8 mouse cellular contexts compared by ENCODE assay signal in genomic region chr19:10059911-10060567, GRCm38 (mm10). TPM values are rescaled to one million over a fixed set of nuclear protein-coding genes. Genes with fewer than 3 reads are reported as not detected.
A peak's percentile ranks its signal among the peaks of the same experiment; 100 is the strongest.
DNase-seq lines count a peak whose midpoint lies in the region; ATAC-seq and TF ChIP-seq lines count a peak whose summit lies in the region.

No protein-coding gene starts in this region.

- DNase-seq in kidney, adult 2 months, result peak; percentile 67
- no peak for DNase-seq in kidney, adult 11 months
- peak; percentile 76 for DNase-seq in NIH3T3 (ENCODE audit: low read depth)
- DNase-seq in embryonic facial prominence, embryonic 14.5 days (ENCODE audit: low spot score), result peak; percentile 64
- DNase-seq in heart, postnatal 36 days, result peak; percentile 49 to 55
- peak; percentile 42 to 67 for DNase-seq in left cerebral cortex, postnatal 25 days (ENCODE audit: low spot score in 2 of 2)
- peak; percentile 86 for DNase-seq in stomach, postnatal 0 days (ENCODE audit: low spot score)

- TF ChIP-seq EP300 in stomach, postnatal 0 days (optimal IDR thresholded peaks at IDR 0.05), result no peak

- no peak overlapping the region for H3K4me2 ChIP-seq in embryonic facial prominence, embryonic 14.5 days (ENCODE audit: low read depth, low read length)
- H3K4me2 ChIP-seq in stomach, postnatal 0 days (replicated peaks; ENCODE audit: low read depth), result peak overlapping the region; percentile 33; the same call in 1 of the 2 replicates

- TF ChIP-seq POLR2A in kidney, adult 2 months (IDR thresholded peaks at IDR 0.05; ENCODE audit: low read depth, low read length), result no peak

- intact Hi-C loops in heart, postnatal 36 days (cut with DNase I), result no loop called here
- intact Hi-C loops in left cerebral cortex, postnatal 25 days (cut with DNase I), result no loop called here

- H3K9me3 ChIP-seq in embryonic facial prominence, embryonic 14.5 days (ENCODE audit: control insufficient read depth, low read length), result no peaks in the 10 kb centered on the region
- H3K9me3 ChIP-seq in stomach, postnatal 0 days (ENCODE audit: control insufficient read depth, low read length), result no peaks in the 10 kb centered on the region

- no peaks in the 10 kb centered on the region; the same call in 1 of the 2 replicates for H3K36me3 ChIP-seq in kidney, adult 2 months (ENCODE audit: control insufficient read depth, insufficient read depth, low read length)
- H3K36me3 ChIP-seq in embryonic facial prominence, embryonic 14.5 days (ENCODE audit: control insufficient read depth, insufficient read depth, low read length), result peaks cover 40% of the 10 kb centered on the region
- H3K36me3 ChIP-seq in stomach, postnatal 0 days (ENCODE audit: control insufficient read depth, insufficient read depth, low read length), result peaks cover 9% of the 10 kb centered on the region

- 51% methylated on average over 10 of the region's 10 CpGs for WGBS in kidney, adult 2 months
- WGBS in embryonic facial prominence, embryonic 14.5 days, result 57% methylated on average over 10 of the region's 10 CpGs
- 30% methylated on average over 10 of the region's 10 CpGs for WGBS in stomach, postnatal 0 days

- no peak overlapping the region for H3K27ac ChIP-seq in kidney, adult 2 months (ENCODE audit: insufficient read depth, low read depth, low read length)
- no peak overlapping the region for H3K27ac ChIP-seq in embryonic facial prominence, embryonic 14.5 days (replicated peaks; ENCODE audit: low read depth, low read length)
- H3K27ac ChIP-seq in stomach, postnatal 0 days (replicated peaks), result peak overlapping the region; percentile 87

- H3K9ac ChIP-seq in embryonic facial prominence, embryonic 14.5 days (ENCODE audit: low read depth, low read length), result no peak overlapping the region
- no peak overlapping the region for H3K9ac ChIP-seq in stomach, postnatal 0 days (ENCODE audit: low read length)

- peak; percentile 58; the same call in 1 of the 2 replicates for ATAC-seq in embryonic facial prominence, embryonic 14.5 days (ENCODE audit: low read depth)
- ATAC-seq in megakaryocyte progenitor cell, adult 5-6 weeks (replicated peaks; ENCODE audit: poor library complexity), result peak; percentile 56
- ATAC-seq in stomach, postnatal 0 days (ENCODE audit: low FRiP score, low TSS enrichment), result peak; percentile 83

- TF ChIP-seq CTCF in kidney, adult 2 months (conservative IDR thresholded peaks at IDR 0.05; ENCODE audit: insufficient read depth, insufficient read length, low read depth, low read length), result peak; percentile 86
- TF ChIP-seq CTCF in stomach, postnatal 0 days (IDR thresholded peaks at IDR 0.05; ENCODE audit: low read depth), result peak; percentile 93

- no peak overlapping the region for H3K4me3 ChIP-seq in kidney, adult 2 months (ENCODE audit: insufficient read depth, low read depth, low read length)
- H3K4me3 ChIP-seq in embryonic facial prominence, embryonic 14.5 days (ENCODE audit: low read depth, low read length), result no peak overlapping the region
- H3K4me3 ChIP-seq in stomach, postnatal 0 days (ENCODE audit: low read depth, low read length), result no peak overlapping the region; the same call in 1 of the 2 replicates

- H3K4me1 ChIP-seq in kidney, adult 2 months (ENCODE audit: control insufficient read depth, insufficient read depth, low read length), result peaks cover 36% of the 10 kb centered on the region
- H3K4me1 ChIP-seq in embryonic facial prominence, embryonic 14.5 days (ENCODE audit: control insufficient read depth, insufficient read depth, low read length), result no peaks in the 10 kb centered on the region
- no peaks in the 10 kb centered on the region for H3K4me1 ChIP-seq in stomach, postnatal 0 days (replicated peaks; ENCODE audit: control insufficient read depth, insufficient read depth)

- no peaks in the 10 kb centered on the region for H3K27me3 ChIP-seq in kidney, adult 2 months (replicated peaks; ENCODE audit: control insufficient read depth, insufficient read depth, low read length)
- no peaks in the 10 kb centered on the region for H3K27me3 ChIP-seq in embryonic facial prominence, embryonic 14.5 days (replicated peaks; ENCODE audit: control insufficient read depth, insufficient read depth, low read length)
- H3K27me3 ChIP-seq in stomach, postnatal 0 days (ENCODE audit: control insufficient read depth, insufficient read depth, low read length), result no peaks in the 10 kb centered on the region

RNA-seq across cellular contexts. Expression of gene Fads3, which starts 18.7 kb away (rescaled TPM):
- 382 and 459 TPM in 2 replicates for polyA plus RNA-seq in kidney, adult 2 months (2012; rRNA removed)
- polyA plus RNA-seq in embryonic facial prominence, embryonic 14.5 days (2014; fragmentation: Nextera tagmentation; extraction: Ambion mirVana), result 15.6 and 20.9 TPM in 2 replicates
- total RNA-seq in heart, postnatal 36 days (2021), result 10 to 100 TPM; 37.8 to 39.8 TPM
- 10 to 100 TPM; 31.1 to 31.5 TPM for total RNA-seq in left cerebral cortex, postnatal 25 days (2021)
- 1.4 and 2.1 TPM in 2 replicates for total RNA-seq in megakaryocyte progenitor cell, adult 5-6 weeks (2015)
- 2.1 and 2.8 TPM in 2 replicates for total RNA-seq in megakaryocyte progenitor cell, adult 5-6 weeks (2017)
- 27.5 and 31.2 TPM in 2 replicates for polyA plus RNA-seq in stomach, postnatal 0 days (2015; fragmentation: Nextera tagmentation; extraction: Ambion mirVana)

RNA-seq across cellular contexts. Expression of gene Fads2, which starts 41.5 kb away (rescaled TPM):
- polyA plus RNA-seq in kidney, adult 2 months (2012; rRNA removed), result 240 and 258 TPM in 2 replicates
- 23.4 and 28.4 TPM in 2 replicates for polyA plus RNA-seq in embryonic facial prominence, embryonic 14.5 days (2014; fragmentation: Nextera tagmentation; extraction: Ambion mirVana)
- 1 to 10 TPM; 4.8 to 6.8 TPM for total RNA-seq in heart, postnatal 36 days (2021)
- 100 to 1,000 TPM; 141 to 145 TPM for total RNA-seq in left cerebral cortex, postnatal 25 days (2021)
- 7.7 and 10.4 TPM in 2 replicates for total RNA-seq in megakaryocyte progenitor cell, adult 5-6 weeks (2015)
- total RNA-seq in megakaryocyte progenitor cell, adult 5-6 weeks (2017), result 6.3 and 13.7 TPM in 2 replicates
- 34.6 and 35.3 TPM in 2 replicates for polyA plus RNA-seq in stomach, postnatal 0 days (2015; fragmentation: Nextera tagmentation; extraction: Ambion mirVana)

RNA-seq across cellular contexts. Expression of gene Rab3il1, which starts 58.6 kb away (rescaled TPM):
- polyA plus RNA-seq in kidney, adult 2 months (2012; rRNA removed), result 66.0 and 90.9 TPM in 2 replicates
- 48.1 and 54.4 TPM in 2 replicates for polyA plus RNA-seq in embryonic facial prominence, embryonic 14.5 days (2014; fragmentation: Nextera tagmentation; extraction: Ambion mirVana)
- total RNA-seq in heart, postnatal 36 days (2021), result 1 to 10 TPM; 7.9 to 8.7 TPM
- total RNA-seq in left cerebral cortex, postnatal 25 days (2021), result 1 to 10 TPM; 9.4 to 9.5 TPM
- total RNA-seq in megakaryocyte progenitor cell, adult 5-6 weeks (2015), result 3.0 and 4.6 TPM in 2 replicates
- total RNA-seq in megakaryocyte progenitor cell, adult 5-6 weeks (2017), result 3.4 and 3.9 TPM in 2 replicates
- 14.7 and 14.8 TPM in 2 replicates for polyA plus RNA-seq in stomach, postnatal 0 days (2015; fragmentation: Nextera tagmentation; extraction: Ambion mirVana)

RNA-seq across cellular contexts. Expression of gene Best1, which starts 58.6 kb away (rescaled TPM):
- 0.33 and 0.38 TPM in 2 replicates for polyA plus RNA-seq in kidney, adult 2 months (2012; rRNA removed)
- polyA plus RNA-seq in embryonic facial prominence, embryonic 14.5 days (2014; fragmentation: Nextera tagmentation; extraction: Ambion mirVana), result 1.5 and 2.2 TPM in 2 replicates
- total RNA-seq in heart, postnatal 36 days (2021), result under 1 TPM; 0.11 to 0.14 TPM
- under 1 TPM; 0.78 to 0.83 TPM for total RNA-seq in left cerebral cortex, postnatal 25 days (2021)
- 0.15 and 1.1 TPM in 2 replicates for total RNA-seq in megakaryocyte progenitor cell, adult 5-6 weeks (2015)
- not detected in 2 replicates for total RNA-seq in megakaryocyte progenitor cell, adult 5-6 weeks (2017)
- 0.36 and 0.58 TPM in 2 replicates for polyA plus RNA-seq in stomach, postnatal 0 days (2015; fragmentation: Nextera tagmentation; extraction: Ambion mirVana)

Comparison
In these comparisons a context has a peak if more than half of its experiments do, and no peak if none do; other contexts are left out.
1. RNA of gene Fads3, which starts 18.7 kb away (total RNA-seq): 37.8 to 39.8 TPM in heart, postnatal 36 days and 31.1 to 31.5 TPM in left cerebral cortex, postnatal 25 days; 1.4 to 2.8 TPM in megakaryocyte progenitor cell, adult 5-6 weeks; every median in the first group is over 4 times any median in the second.
2. RNA of gene Fads2, which starts 41.5 kb away (total RNA-seq): 141 to 145 TPM in left cerebral cortex, postnatal 25 days; 6.3 to 13.7 TPM in megakaryocyte progenitor cell, adult 5-6 weeks and 4.8 to 6.8 TPM in heart, postnatal 36 days; every median in the first group is over 4 times any median in the second.
3. Peak in every context shown above with its lines, with median percentiles within 50 percentile points of each other: ATAC-seq.